Mouse (Mus musculus) lung, embryonic 15.5 days (tissue): ENCODE measurements at regions not wholly inside any gene's neighbourhood (a gene's known extent, or its start where the extent isn't known, plus 50 kb on each side); places are given as distances from the start of the nearest gene placed in this dataset.
A peak's percentile ranks its signal among the peaks of the same experiment; 100 is the strongest.

Source experiments
- ATAC-seq: fragments of 200-750 bp; cut with Nextera tagmentation; 2 replicates; pipeline ENCODE4 v1.8.0; 2017; ENCODE audit warnings: moderate number of reproducible peaks, borderline replicate concordance; ENCODE audit not compliant: low FRiP score, low TSS enrichment; ENCODE audit errors: extremely low read depth
- H3K27ac ChIP-seq: fragments of 300-500 bp; sonication (generic); 2 replicates; pipeline ENCODE4 v1.5.1; 2015; ENCODE audit warnings: moderate library complexity, mild to moderate bottlenecking, inconsistent platforms
- H3K27me3 ChIP-seq: fragments of 300-500 bp; sonication (generic); 2 replicates; pipeline ENCODE4 v1.6.1; 2015; ENCODE audit warnings: inconsistent platforms
- H3K36me3 ChIP-seq: fragments of 300-500 bp; sonication (generic); 2 replicates; pipeline ENCODE4 v1.6.1; 2015; ENCODE audit warnings: inconsistent platforms
- H3K4me1 ChIP-seq: fragments of 300-500 bp; sonication (generic); 2 replicates; pipeline ENCODE4 v1.6.1; 2015; ENCODE audit warnings: inconsistent platforms
- H3K4me2 ChIP-seq: fragments of 300-500 bp; sonication (generic); 2 replicates; pipeline ENCODE4 v1.6.1; 2015; ENCODE audit warnings: inconsistent platforms, mild to moderate bottlenecking, moderate library complexity
- H3K4me3 ChIP-seq: fragments of 300-500 bp; sonication (generic); 2 replicates; pipeline ENCODE4 v1.5.1; 2015; ENCODE audit warnings: mild to moderate bottlenecking, inconsistent platforms
- H3K9ac ChIP-seq: fragments of 300-500 bp; sonication (generic); 2 replicates; pipeline ENCODE4 v1.6.1; 2015; ENCODE audit warnings: inconsistent platforms
- H3K9me3 ChIP-seq: fragments of 300-500 bp; sonication (generic); 2 replicates; pipeline ENCODE4 v1.6.1; 2016; ENCODE audit warnings: inconsistent platforms
- WGBS: fragments of 180-500 bp; shearing (Covaris S2); methylation state at CpG from one replicate; pipeline ENCODE4 v1.1.7; 2015; 5-methylcytosine and 5-hydroxymethylcytosine counted together

DNA sequence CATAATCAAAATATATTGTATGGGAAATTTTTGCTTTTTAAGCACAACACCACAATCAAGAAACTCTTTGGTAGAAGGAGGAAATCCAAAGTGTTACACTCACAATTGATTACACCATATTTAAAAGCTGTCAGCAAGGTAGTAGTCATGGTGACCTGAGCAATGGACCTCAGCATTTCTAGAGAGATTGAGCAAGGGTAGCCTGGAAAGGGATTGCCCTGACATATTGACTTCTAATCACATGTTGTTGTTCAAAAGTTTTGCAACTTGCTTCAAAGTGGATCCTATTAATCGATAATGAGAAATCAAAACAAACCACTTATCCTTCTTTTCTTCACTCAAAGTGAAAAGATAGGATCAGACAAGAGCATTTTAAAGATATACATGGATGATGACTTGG is 343.9 kb downstream of the Basp1 start:
- Histone ChIP-seq H3K9me3 (no peaks in the 10 kb centered on the region), H3K27me3 (no peaks in the 10 kb centered on the region), H3K27ac (no peak overlapping the region), H3K9ac (no peak overlapping the region), H3K36me3 (no peaks in the 10 kb centered on the region), H3K4me1 (no peaks in the 10 kb centered on the region), H3K4me3 (no peak overlapping the region), H3K4me2 (no peak overlapping the region)
- ATAC-seq: no peak
- WGBS: 83% methylated on average over 1 of the region's 1 CpGs

- Histone ChIP-seq H3K27ac (no peak overlapping the region), H3K4me2 (no peak overlapping the region), H3K27me3 (no peaks in the 10 kb centered on the region), H3K36me3 (no peaks in the 10 kb centered on the region), H3K4me3 (no peak overlapping the region), H3K9me3 (no peaks in the 10 kb centered on the region), H3K9ac (no peak overlapping the region), H3K4me1 (no peaks in the 10 kb centered on the region)
- no peak for ATAC-seq
Measured at GRCm38 (mm10) chr15:25059347-25059746, 354.2 kb downstream of the Basp1 start.

- Histone ChIP-seq H3K4me3 (no peak overlapping the region), H3K27ac (no peak overlapping the region), H3K4me1 (no peaks in the 10 kb centered on the region), H3K36me3 (no peaks in the 10 kb centered on the region), H3K9me3 (no peaks in the 10 kb centered on the region), H3K27me3 (no peaks in the 10 kb centered on the region), H3K9ac (no peak overlapping the region), H3K4me2 (no peak overlapping the region)
- WGBS: 25% methylated on average over 1 of the region's 1 CpGs
- ATAC-seq: no peak
Measured at GRCm38 (mm10) chr15:25047875-25048274, 365.7 kb downstream of the Basp1 start.

DNA sequence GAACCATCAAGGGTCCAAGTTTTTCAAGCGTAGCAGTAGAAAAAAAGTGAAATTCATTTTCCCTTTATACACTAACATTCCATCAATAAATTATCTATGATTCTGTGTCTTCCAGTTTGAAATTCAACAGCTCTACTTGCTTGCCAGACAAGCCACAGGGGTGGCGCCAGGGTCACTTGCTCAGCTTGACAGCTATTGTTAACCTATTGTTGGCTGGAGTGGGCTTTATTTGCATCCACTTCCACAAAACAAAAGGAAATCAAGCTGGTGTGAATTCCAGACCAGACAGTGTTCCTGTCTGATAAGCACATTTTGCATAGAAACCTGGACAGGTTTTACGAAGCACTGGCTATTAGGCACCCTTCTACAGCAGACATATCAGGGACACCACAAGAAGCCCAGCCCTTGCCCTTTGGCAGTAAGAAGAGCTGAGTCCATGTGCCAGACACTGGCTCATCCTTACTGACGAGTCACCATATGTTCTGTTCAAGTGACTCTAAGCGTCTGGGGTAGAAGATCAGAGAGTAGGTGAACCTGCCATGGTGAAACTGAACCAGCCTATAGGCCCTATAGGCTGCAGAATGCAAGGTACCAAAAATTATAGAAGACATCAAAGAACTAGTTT is 366.9 kb downstream of the Basp1 start:
- H3K4me3 ChIP-seq: no peak overlapping the region
- 59% methylated on average over 5 of the region's 5 CpGs for WGBS
- H3K4me2 ChIP-seq: no peak overlapping the region
- no peak overlapping the region for H3K9ac ChIP-seq
- ATAC-seq: no peak
- H3K27me3 ChIP-seq: no peaks in the 10 kb centered on the region
- no peaks in the 10 kb centered on the region for H3K9me3 ChIP-seq
- no peaks in the 10 kb centered on the region for H3K36me3 ChIP-seq
- no peak overlapping the region for H3K27ac ChIP-seq
- H3K4me1 ChIP-seq: no peaks in the 10 kb centered on the region

- H3K4me1 ChIP-seq: no peaks in the 10 kb centered on the region
- no peaks in the 10 kb centered on the region for H3K9me3 ChIP-seq
- no peak overlapping the region for H3K4me3 ChIP-seq
- H3K9ac ChIP-seq: no peak overlapping the region
- no peak overlapping the region for H3K27ac ChIP-seq
- H3K27me3 ChIP-seq: no peaks in the 10 kb centered on the region
- H3K36me3 ChIP-seq: no peaks in the 10 kb centered on the region
- no peak overlapping the region for H3K4me2 ChIP-seq
- WGBS: 86% methylated on average over 3 of the region's 3 CpGs
- ATAC-seq: no peak
Measured at GRCm38 (mm10) chr15:25036231-25036630, 377.3 kb downstream of the Basp1 start.

DNA sequence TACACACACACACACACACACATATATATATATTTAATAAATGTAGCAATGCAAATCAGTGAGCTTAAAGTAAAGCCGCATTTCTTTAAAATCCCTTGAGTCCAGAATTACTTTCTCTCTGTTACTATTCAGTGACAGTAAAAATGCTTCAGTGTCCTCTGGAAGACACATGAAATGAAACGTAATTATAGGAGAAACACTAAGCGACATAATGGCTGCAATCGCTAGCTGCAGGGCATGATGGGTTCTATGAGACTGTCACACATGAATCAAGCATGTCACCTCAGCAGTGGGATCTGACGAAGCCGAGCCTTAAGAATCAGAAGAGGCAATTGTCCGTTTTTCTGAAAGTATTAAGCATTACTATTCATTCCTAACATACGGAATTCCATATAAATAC is 385.7 kb downstream of the Basp1 start:
- Histone ChIP-seq H3K9ac (no peak overlapping the region), H3K4me3 (no peak overlapping the region), H3K9me3 (no peaks in the 10 kb centered on the region), H3K4me1 (no peaks in the 10 kb centered on the region), H3K4me2 (no peak overlapping the region), H3K27me3 (no peaks in the 10 kb centered on the region; the same call in 1 of the 2 replicates), H3K36me3 (no peaks in the 10 kb centered on the region), H3K27ac (no peak overlapping the region)
- 88% methylated on average over 8 of the region's 8 CpGs for WGBS
- ATAC-seq: no peak

DNA sequence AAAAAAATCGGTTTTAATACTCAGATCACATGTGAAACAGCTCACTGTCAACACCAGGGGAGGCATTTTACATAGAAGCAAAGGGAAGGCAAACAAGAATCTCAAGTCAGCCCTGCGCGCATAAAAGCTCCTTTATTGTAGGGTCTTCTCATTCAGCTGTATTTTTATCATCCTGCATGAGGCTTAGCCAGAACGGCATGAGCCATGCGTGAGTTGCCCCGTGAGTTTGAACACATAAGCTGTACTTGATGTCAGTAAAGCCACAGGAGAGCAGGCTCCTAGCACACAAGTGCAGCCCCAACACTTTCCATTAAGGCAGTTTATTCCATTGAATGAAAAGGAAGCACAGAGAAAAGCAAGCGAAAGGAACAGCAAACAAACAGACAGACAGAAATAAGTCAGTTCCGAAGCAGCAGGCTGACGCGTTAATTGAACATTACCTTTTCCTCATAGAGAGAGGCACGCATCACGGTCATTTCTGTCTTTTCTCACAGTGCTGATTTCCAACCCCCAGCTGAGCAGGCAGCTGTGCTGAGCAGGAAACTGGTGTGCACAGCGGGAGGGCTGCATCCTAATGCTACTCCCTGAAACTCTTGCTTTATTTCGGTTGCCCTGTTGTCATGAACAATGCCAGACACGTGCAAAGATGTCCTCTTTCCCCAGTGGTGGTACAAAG is 386.6 kb downstream of the Basp1 start:
- Histone ChIP-seq H3K9ac (no peak overlapping the region), H3K27ac (no peak overlapping the region), H3K27me3 (no peaks in the 10 kb centered on the region; the same call in 1 of the 2 replicates), H3K4me1 (no peaks in the 10 kb centered on the region), H3K4me2 (peak overlapping the region; percentile 32), H3K4me3 (no peak overlapping the region), H3K9me3 (no peaks in the 10 kb centered on the region), H3K36me3 (no peaks in the 10 kb centered on the region)
- WGBS: 7% methylated on average over 15 of the region's 15 CpGs
- ATAC-seq: no peak

- Histone ChIP-seq H3K4me3 (no peak overlapping the region), H3K36me3 (no peaks in the 10 kb centered on the region), H3K9me3 (no peaks in the 10 kb centered on the region), H3K4me1 (no peaks in the 10 kb centered on the region), H3K27me3 (no peaks in the 10 kb centered on the region; the same call in 1 of the 2 replicates), H3K4me2 (no peak overlapping the region), H3K9ac (no peak overlapping the region), H3K27ac (no peak overlapping the region)
- WGBS: 48% methylated on average over 8 of the region's 8 CpGs
- ATAC-seq: no peak
Measured at GRCm38 (mm10) chr15:25026351-25026750, 387.2 kb downstream of the Basp1 start.

DNA sequence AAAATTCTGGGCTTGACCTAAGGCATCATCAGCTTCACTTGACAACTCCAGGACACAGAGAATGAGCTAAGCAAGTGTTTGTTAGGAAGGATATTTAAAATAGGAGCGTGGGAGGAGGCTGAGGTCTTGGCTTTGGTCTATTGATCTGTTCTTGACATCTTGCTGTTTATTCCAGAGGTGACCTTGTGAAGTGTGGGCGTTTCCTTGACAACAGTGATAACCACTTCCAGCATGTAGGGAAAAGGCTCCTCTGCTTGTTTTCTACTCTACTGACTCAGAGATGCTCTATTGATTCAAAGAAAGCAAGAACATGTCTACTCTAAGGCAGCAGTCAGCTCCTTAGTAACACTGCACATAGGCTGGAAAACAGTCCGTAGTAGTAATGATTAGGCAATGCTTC is 392.6 kb downstream of the Basp1 start:
- Histone ChIP-seq H3K27me3 (no peaks in the 10 kb centered on the region), H3K27ac (no peak overlapping the region), H3K9me3 (no peaks in the 10 kb centered on the region), H3K9ac (no peak overlapping the region), H3K36me3 (no peaks in the 10 kb centered on the region), H3K4me3 (no peak overlapping the region), H3K4me2 (no peak overlapping the region), H3K4me1 (no peaks in the 10 kb centered on the region)
- WGBS: 38% methylated on average over 3 of the region's 3 CpGs
- ATAC-seq: no peak

DNA sequence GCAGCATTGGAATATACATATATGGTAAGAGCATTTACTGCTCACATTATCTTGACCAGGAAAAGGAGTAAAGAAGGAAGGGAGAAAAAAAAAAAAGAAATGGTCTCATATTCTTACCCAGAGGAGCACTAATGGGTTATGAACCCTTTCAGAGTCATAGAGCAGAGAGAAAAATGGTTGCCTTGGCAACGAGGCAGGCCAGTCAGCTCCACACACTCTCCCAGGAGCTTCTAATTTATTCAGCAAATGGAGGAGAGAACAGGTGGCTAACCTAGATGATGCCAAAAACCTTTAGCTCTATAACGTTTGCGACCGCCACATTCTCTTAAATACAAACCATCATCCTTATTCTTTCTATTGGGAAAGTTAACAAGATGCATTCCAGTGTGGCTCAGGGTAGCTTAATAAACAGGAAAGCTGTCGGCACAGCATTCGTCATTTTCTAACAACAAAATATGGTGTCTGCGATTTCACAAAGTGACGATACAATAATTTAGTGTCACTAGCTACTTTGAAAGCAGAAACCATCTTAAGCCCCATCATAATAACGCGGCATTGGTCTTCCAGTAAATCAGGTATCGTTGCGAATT is 394.1 kb downstream of the Basp1 start:
- Histone ChIP-seq H3K9me3 (no peaks in the 10 kb centered on the region), H3K4me3 (no peak overlapping the region), H3K27me3 (no peaks in the 10 kb centered on the region), H3K9ac (no peak overlapping the region), H3K27ac (no peak overlapping the region), H3K4me1 (no peaks in the 10 kb centered on the region), H3K36me3 (no peaks in the 10 kb centered on the region), H3K4me2 (no peak overlapping the region)
- 78% methylated on average over 12 of the region's 12 CpGs for WGBS
- no peak for ATAC-seq

DNA sequence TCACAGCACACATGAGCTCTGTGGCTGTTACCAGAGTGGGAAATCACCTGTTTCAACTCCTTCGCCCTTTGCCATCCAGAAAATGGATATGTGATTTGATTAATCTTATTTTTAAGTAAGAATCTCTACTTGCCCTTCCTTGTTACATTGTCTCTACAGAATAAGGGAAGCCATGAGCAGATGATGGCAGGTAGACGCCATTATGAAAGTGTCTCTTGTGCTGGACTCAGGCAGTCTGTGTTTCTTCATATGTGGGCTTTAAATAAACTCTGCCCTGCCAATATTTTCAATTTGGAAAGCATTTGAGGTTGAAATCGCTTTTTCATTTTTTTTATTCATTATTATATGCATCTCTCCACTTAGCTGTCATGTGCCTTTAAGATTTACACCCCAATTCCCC is 394.6 kb downstream of the Basp1 start:
- no peak overlapping the region for H3K4me3 ChIP-seq
- no peaks in the 10 kb centered on the region for H3K36me3 ChIP-seq
- no peaks in the 10 kb centered on the region for H3K27me3 ChIP-seq
- H3K27ac ChIP-seq: no peak overlapping the region
- no peaks in the 10 kb centered on the region for H3K4me1 ChIP-seq
- ATAC-seq: no peak
- WGBS: 81% methylated on average over 3 of the region's 3 CpGs
- no peak overlapping the region for H3K9ac ChIP-seq
- no peaks in the 10 kb centered on the region for H3K9me3 ChIP-seq
- no peak overlapping the region for H3K4me2 ChIP-seq

GRCm38 (mm10) chr15:25007720-25008119 is 405.8 kb downstream of the Basp1 start:
- H3K4me2 ChIP-seq: no peak overlapping the region
- no peaks in the 10 kb centered on the region for H3K9me3 ChIP-seq
- H3K27me3 ChIP-seq: no peaks in the 10 kb centered on the region
- ATAC-seq: no peak
- H3K4me1 ChIP-seq: no peaks in the 10 kb centered on the region
- no peaks in the 10 kb centered on the region for H3K36me3 ChIP-seq
- H3K27ac ChIP-seq: no peak overlapping the region
- no peak overlapping the region for H3K9ac ChIP-seq
- no peak overlapping the region for H3K4me3 ChIP-seq
- WGBS: 74% methylated on average over 2 of the region's 2 CpGs
